Mouse (Mus musculus) layer of hippocampus, adult 9-11 months (tissue): ENCODE measurements at regions not wholly inside any gene's neighbourhood (a gene's known extent, or its start where the extent isn't known, plus 50 kb on each side); places are given as distances from the start of the nearest gene placed in this dataset.
A peak's percentile ranks its signal among the peaks of the same experiment; 100 is the strongest.

Source experiments
- DNase-seq: peaks from one replicate; pipeline ENCODE4 v3.0.0; 2022

- DNase-seq = peak; percentile 9
Measured at GRCm38 (mm10) chr2:98439532-98439931, 222.5 kb upstream of the Gm10801 start.

- no peak for DNase-seq
Measured at GRCm38 (mm10) chr2:98481533-98481932, 180.5 kb upstream of the Gm10801 start.
